Mouse (Mus musculus): ENCODE results near the gene Gm8229.
"Not testable (repeated sequence)": the region's sequence is repeated elsewhere in the genome, so short reads cannot be mapped to it uniquely, and the experiment has no call there.

Gm8229 gene

DNA sequence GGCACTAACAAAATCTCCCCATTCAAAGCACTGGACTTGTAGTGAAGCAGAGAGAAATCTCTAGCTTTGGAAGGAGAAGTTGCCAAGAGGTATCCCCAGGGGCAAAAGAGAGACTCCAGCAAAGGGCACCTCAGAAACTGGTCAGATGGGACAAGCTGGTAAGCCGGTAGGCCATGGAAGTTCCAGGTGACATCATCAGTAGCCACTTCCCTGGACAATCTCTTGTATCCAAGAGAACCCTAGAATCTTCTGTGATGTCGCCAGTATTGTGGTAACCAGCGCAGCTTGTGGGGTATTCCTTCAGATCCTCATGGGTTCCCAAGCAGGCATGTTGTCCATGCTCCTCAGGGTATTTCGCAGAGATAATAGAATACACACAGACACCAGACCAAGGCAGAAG, at the start of gene Gm8229:
Gene Gm8229, plus strand, starts transcription at position 301 of the 400 bp plus-strand sequence.
- DNase-seq (ENCODE audit: low spot score): not testable (repeated sequence)

GRCm38 (mm10) chr14:44338484-44338883, 26.7 kb upstream of the Gm8229 start, which contains the start of gene Gm5930:
Gm5930 (minus strand) TSS chr14:44338584.
- DNase-seq (ENCODE audit: low spot score): not testable (repeated sequence)

GRCm38 (mm10) chr14:44361416-44361815, 3.7 kb upstream of the Gm8229 start:
- DNase-seq (ENCODE audit: low spot score): not testable (repeated sequence)

GRCm38 (mm10) chr14:44362301-44362700, 2.9 kb upstream of the Gm8229 start:
- not testable (repeated sequence) for DNase-seq (ENCODE audit: low spot score)

- DNase-seq (ENCODE audit: low spot score): not testable (repeated sequence)
These were observed 19.1 kb downstream of the Gm8229 start for GRCm38 (mm10) chr14:44384233-44384632.

- DNase-seq (ENCODE audit: low spot score): not testable (repeated sequence)
These were observed 45.4 kb downstream of the Gm8229 start, which contains the start of gene Gm3371 for GRCm38 (mm10) chr14:44410588-44410987. Gm3371 (minus strand) TSS chr14:44410688.
